Mouse (Mus musculus) lung, adult 2 months (tissue): ENCODE results near the gene Mafb.

Experiments
- CTCF ChIP-seq: fragments of 200-500 bp; IDR thresholded peaks from 2 replicates; pipeline ENCODE4 v1.5.1; 2011; ENCODE audit warnings: mild to moderate bottlenecking, low read length, control low read depth; ENCODE audit not compliant: insufficient read depth
- POLR2A ChIP-seq: fragments of 200-500 bp; IDR thresholded peaks from 2 replicates; pipeline ENCODE4 v1.6.1; 2011; ENCODE audit warnings: low read depth, mild to moderate bottlenecking, control low read depth, low read length, borderline replicate concordance; ENCODE audit errors: extremely low read depth

DNA sequence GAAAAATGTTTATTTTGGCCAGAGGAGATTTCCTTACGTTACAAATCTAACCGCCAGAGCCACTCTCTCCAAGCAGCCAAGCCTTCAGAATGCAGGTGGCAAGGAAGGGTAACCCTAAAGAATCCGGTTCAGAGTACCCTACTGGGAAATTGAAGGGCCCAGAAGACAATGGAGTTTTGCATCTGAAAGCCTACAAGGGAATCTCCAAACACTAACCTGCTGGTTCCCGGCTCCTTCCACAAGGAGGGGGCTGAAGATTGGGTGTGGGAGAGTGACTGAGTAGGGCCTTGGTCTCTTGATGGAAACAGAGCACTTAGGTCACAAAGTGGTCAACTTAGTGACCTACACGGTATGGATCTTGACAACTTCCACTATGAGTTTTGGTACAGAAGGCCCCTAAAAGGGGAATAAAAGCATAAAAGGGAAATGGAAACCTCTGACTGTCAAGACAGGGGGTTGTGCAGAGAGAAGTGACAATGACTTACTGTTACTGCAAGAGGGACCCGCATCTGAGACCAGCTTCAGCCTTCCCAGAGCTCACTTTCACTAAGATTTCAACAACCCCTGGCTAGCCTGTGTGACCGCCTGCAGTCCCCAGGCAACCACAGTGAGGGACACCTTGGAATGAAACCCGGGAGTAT is 6.5 kb downstream of the Mafb start:
- TF ChIP-seq CTCF (no peak), POLR2A (no peak)
